Mouse (Mus musculus) ES-E14 (cell line): ENCODE measurements around the gene Gm6583. TPM values are rescaled to one million over a fixed set of nuclear protein-coding genes. Genes with fewer than 3 reads are reported as not detected.

ENCODE experiments used
- DNase-seq: peaks from one replicate; pipeline ENCODE4 v3.0.0-alpha.2; 2013; ENCODE audit warnings: low read depth, low spot score
- H3K27ac ChIP-seq: 2 replicates; pipeline ENCODE4 v1.5.1; 2012; ENCODE audit warnings: low read depth, mild to moderate bottlenecking, low read length, moderate library complexity, mixed read lengths; ENCODE audit not compliant: poor library complexity, insufficient read depth, severe bottlenecking
- H3K36me3 ChIP-seq: 2 replicates; pipeline ENCODE4 v1.6.1; 2012; ENCODE audit warnings: mild to moderate bottlenecking, low read length, moderate library complexity, mixed read lengths; ENCODE audit not compliant: control insufficient read depth, poor library complexity, insufficient read depth, severe bottlenecking
- H3K4me1 ChIP-seq, 2 experiments: fragments of 150-350 bp in 1 of 2; sonication (generic) in 1 of 2; 2 replicates each; pipeline ENCODE4 v1.6.1; 2012; ENCODE audit warnings: low read length in 2 of 2, mild to moderate bottlenecking in 1 of 2, mixed read lengths in 1 of 2; ENCODE audit not compliant: control insufficient read depth in 2 of 2, insufficient read depth in 2 of 2, poor library complexity in 1 of 2
- H3K4me3 ChIP-seq, 2 experiments: fragments of 150-350 bp in 1 of 2; sonication (generic) in 1 of 2; 2 replicates each; pipeline ENCODE4 v1.5.1; 2012; ENCODE audit warnings: low read length in 2 of 2, low read depth in 1 of 2, mild to moderate bottlenecking in 1 of 2, mixed read lengths in 1 of 2; ENCODE audit not compliant: insufficient read depth in 1 of 2, poor library complexity in 1 of 2, severe bottlenecking in 1 of 2
- H3K9ac ChIP-seq: 2 replicates; pipeline ENCODE4 v1.6.1; 2012; ENCODE audit warnings: low read depth, mild to moderate bottlenecking, low read length, mixed read lengths; ENCODE audit not compliant: poor library complexity, insufficient read depth, severe bottlenecking
- H3K9me3 ChIP-seq: fragments of 150-350 bp; sonication (generic); 2 replicates; pipeline ENCODE4 v1.6.1; 2012; ENCODE audit warnings: low read depth, mild to moderate bottlenecking, low read length; ENCODE audit not compliant: control insufficient read depth, insufficient read depth
- CHD2 ChIP-seq: IDR thresholded peaks from 2 replicates; pipeline ENCODE4 v1.6.1; 2014; ENCODE audit warnings: mild to moderate bottlenecking, low read depth, low read length, inconsistent platforms
- HCFC1 ChIP-seq: IDR thresholded peaks from 2 replicates; pipeline ENCODE4 v1.6.1; 2012; ENCODE audit warnings: low read length, inconsistent platforms, borderline replicate concordance; ENCODE audit not compliant: insufficient read depth
- MAFK ChIP-seq: IDR thresholded peaks from 2 replicates; pipeline ENCODE4 v1.6.1; 2014; ENCODE audit warnings: mild to moderate bottlenecking, low read depth, low read length, inconsistent platforms; ENCODE audit not compliant: insufficient read depth
- ZC3H11A ChIP-seq: IDR thresholded peaks from 2 replicates; pipeline ENCODE4 v1.6.1; 2012; ENCODE audit warnings: low read depth, mild to moderate bottlenecking, inconsistent platforms, low read length, borderline replicate concordance
- ZNF384 ChIP-seq: IDR thresholded peaks from 2 replicates; pipeline ENCODE4 v1.6.1; 2012; ENCODE audit warnings: low read depth, low read length, inconsistent platforms
- in situ Hi-C, 2 experiments: fragments of 600-800 bp; cut with MboI; formaldehyde crosslinking; loops; one replicate each; pipeline ENCODE4 v1.15.1; 2025; ENCODE audit warnings: low sequenced_read_pairs in 2 of 2, inconsistent platforms in 1 of 2; ENCODE audit not compliant: unreplicated experiment in 2 of 2
- total RNA-seq: library from RNA; depleted of rRNA; stranded (reverse); fragments of 300-350 nt; gene quantifications from 2 replicates; pipeline ENCODE4 v1.2.3, GENCODE M21; 2012

Gm6583 gene
- total RNA-seq, 1 experiment, result 0.18 TPM

DNA sequence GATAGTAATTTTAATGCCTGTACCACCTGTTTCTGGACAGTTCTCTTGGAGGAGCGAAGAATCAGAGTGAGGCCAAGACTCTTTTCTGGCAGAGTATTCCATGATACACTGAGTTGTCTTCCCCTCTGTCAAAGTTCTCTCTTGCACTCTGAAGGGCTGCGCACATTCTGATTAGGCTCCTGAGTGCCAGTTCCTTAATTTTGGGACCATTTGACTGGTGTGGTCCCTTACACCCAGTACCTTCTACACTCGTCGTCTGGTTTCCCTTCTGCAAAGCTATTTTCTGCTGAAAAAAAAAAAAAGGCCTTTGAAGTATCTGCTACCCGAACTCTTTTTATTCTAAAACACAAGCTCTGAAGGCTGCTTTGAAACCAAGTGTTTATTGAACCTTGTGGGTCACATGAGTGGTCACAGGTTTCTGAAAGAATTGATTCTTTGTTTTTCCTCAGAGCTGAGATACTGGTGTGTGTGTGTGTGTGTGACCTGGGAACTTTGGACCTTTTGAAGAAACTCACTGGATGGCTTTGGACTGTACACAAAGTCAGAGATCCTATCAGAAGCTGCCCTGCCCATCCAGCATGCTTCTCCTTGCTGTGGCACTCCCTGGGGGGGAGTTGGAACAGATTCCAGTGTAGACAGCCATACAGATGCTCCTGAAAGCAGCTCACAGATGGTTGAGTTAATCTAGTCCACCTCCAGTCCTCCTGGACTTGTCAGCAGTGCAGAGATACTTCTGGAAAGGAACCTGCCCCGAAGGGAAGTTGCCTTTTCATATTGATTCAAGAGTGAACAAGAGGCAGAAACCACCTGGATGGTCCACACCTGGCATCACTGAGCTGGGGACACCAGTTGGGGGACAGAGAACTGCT, 11.5 kb downstream of the Gm6583 start:
- no peaks in the 10 kb centered on the region for H3K4me1 ChIP-seq
- peaks cover 15% of the 10 kb centered on the region for H3K36me3 ChIP-seq
- in situ Hi-C loops, result loop anchor here in 1 of 2 experiments (25.0 kb wide), 1 partner anchor 107 kb away; no protein-coding TSS in a partner anchor
- no peak overlapping the region for H3K27ac ChIP-seq
- no peak overlapping the region for H3K9ac ChIP-seq
- TF ChIP-seq HCFC1, result no peak
- TF ChIP-seq CHD2, result no peak
- TF ChIP-seq MAFK, result no peak
- no peak for TF ChIP-seq ZNF384
- TF ChIP-seq ZC3H11A, result no peak
- DNase-seq, result no peak
- H3K4me3 ChIP-seq, result no peak overlapping the region
- H3K9me3 ChIP-seq, result no peaks in the 10 kb centered on the region

DNA sequence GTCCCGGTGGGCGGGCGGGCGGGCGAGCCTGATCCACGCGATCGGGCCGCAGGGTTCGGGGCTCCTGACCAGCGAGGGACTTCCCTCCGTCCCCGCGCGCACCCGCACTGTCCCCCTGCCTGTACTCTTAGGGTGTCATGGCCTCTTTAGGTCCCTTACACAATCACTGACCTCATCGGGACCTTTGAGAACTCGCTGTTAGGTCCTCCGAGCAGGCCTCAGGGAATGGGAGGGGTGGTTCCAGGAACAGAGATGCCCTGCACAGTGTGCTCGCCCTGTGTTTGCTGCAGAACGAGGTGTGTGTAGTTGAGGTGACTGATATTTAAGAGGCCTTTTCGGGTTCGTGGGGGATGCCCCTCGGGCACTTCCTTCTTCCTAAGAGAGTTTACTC, 12.6 kb downstream of the Gm6583 start:
- no peak for DNase-seq
- in situ Hi-C loops, result loop anchor here in 1 of 2 experiments (25.0 kb wide), 1 partner anchor 106 kb away; no protein-coding TSS in a partner anchor
- Histone ChIP-seq H3K27ac (no peak overlapping the region), H3K9ac (peak overlapping the region; percentile 81), H3K9me3 (no peaks in the 10 kb centered on the region), H3K4me1 (no peaks in the 10 kb centered on the region), H3K36me3 (peaks cover 17% of the 10 kb centered on the region), H3K4me3 (peak overlapping the region; percentile 81 to 94)
- TF ChIP-seq MAFK, result no peak

DNA sequence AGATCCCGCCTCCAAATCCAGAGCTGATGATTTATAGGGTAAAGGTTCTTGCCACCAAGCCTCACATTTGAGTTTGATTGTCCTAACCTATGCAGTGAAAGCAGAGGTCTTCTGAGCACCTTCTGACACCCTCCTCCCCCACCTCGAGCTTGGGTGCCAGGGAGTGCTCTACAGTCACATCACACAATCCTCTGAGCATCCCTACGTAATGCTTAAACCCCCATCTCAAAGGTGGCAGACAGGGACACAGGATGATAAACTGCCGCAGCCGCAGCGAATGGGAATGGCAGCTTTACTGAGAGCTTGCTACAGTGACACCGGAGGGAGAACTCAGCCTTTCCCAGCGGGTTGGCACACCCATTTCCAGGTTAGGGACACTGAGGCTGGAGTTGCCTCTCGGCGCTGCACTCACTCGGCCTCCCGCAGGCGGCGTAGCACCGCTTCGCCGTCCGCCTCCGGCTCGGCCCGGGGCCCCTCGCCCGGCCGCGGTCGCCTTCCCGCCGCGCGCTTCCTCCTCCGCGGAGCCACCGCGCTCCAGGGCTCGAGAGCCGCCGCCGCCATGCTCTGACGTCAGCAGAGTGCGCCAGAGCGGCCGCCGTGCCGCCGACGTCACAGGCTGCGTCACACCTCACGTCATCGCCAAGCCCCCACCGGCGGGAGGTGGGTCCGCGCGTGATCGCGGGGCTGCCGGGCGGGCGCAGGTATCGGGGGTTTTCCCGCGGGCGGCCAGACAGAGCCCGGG, 13.2 kb downstream of the Gm6583 start, which contains the start of the genes Srrd and Hps4:
TSS of gene Srrd (minus strand) at position 578 of the 742 bp plus-strand sequence.
TSS of gene Hps4 (plus strand) at position 621 of the 742 bp plus-strand sequence.
- peaks cover 21% of the 10 kb centered on the region for H3K36me3 ChIP-seq
- no peak within 1 kb of the TSS for H3K27ac ChIP-seq
- H3K9me3 ChIP-seq, result no peaks in the 10 kb centered on the region
- in situ Hi-C loops, result loop anchor here in 1 of 2 experiments (25.0 kb wide), 1 partner anchor 105 kb away; no protein-coding TSS in a partner anchor
- DNase-seq, result no peak
- TF ChIP-seq HCFC1, result peak; percentile 75; the same call in 1 of the 2 replicates
- TF ChIP-seq ZC3H11A, result no peak
- TF ChIP-seq ZNF384, result no peak
- no peak for TF ChIP-seq CHD2
- no peak for TF ChIP-seq MAFK
- H3K9ac ChIP-seq, result peak within 1 kb of the TSS; percentile 82
- no peaks in the 10 kb centered on the region for H3K4me1 ChIP-seq
- H3K4me3 ChIP-seq, result peak within 1 kb of the TSS; percentile 81 to 94

DNA sequence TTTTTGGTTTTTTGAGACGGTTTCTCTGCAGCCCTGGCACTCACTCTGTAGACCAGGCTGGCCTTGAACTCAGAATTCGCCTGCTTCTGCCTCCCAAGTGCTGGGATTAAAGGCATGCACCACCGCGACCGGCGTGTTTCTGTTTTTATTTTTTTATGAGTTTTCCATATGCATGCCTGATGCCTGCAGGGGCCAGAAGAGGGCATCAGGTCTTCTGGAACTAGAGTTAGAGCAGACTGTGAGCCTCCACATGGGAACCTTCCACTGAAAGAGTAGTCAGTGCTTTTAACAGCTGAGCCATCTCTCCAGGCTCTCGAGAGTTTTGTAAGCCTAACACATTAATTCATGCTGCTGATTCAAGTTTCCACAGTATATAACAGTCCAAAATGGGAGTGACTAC, 16.6 kb downstream of the Gm6583 start:
- no peak for DNase-seq
- Histone ChIP-seq H3K36me3 (peaks cover 47% of the 10 kb centered on the region), H3K4me3 (no peak overlapping the region), H3K9me3 (no peaks in the 10 kb centered on the region), H3K4me1 (no peaks in the 10 kb centered on the region), H3K9ac (no peak overlapping the region), H3K27ac (no peak overlapping the region)
- TF ChIP-seq MAFK, result no peak
- no peak for TF ChIP-seq ZC3H11A
- TF ChIP-seq HCFC1, result no peak
- no peak for TF ChIP-seq ZNF384
- no peak for TF ChIP-seq CHD2
- in situ Hi-C loops, result loop anchor here in 1 of 2 experiments (25.0 kb wide), 1 partner anchor 102 kb away; no protein-coding TSS in a partner anchor
